Mouse (Mus musculus): ENCODE results near the gene Fbp1.

- TF ChIP-seq CTCF (IDR thresholded peaks at IDR 0.05; ENCODE audit: low read depth) (no peak), EP300 (optimal IDR thresholded peaks at IDR 0.05) (no peak)
These were observed 28.6 kb upstream of the Fbp1 start for GRCm38 (mm10) chr13:62916675-62917074.

All from stomach, postnatal 0 days (tissue).